Mouse (Mus musculus): ENCODE data around the gene Shq1.

Gene Shq1

GRCm38 (mm10) chr6:100662224-100662623, 8.7 kb downstream of the Shq1 start:
- DNase-seq, result no peak

- peak; percentile 45 for DNase-seq
Measured at GRCm38 (mm10) chr6:100660395-100660794, 10.6 kb downstream of the Shq1 start.

- DNase-seq, result no peak
Measured at GRCm38 (mm10) chr6:100652535-100652934, 18.4 kb downstream of the Shq1 start.

- DNase-seq, result no peak
Measured at GRCm38 (mm10) chr6:100647196-100647595, 23.8 kb downstream of the Shq1 start.

GRCm38 (mm10) chr6:100645469-100646201, 25.3 kb downstream of the Shq1 start:
- DNase-seq, result peak; percentile 43

- no peak for DNase-seq
Measured at GRCm38 (mm10) chr6:100644631-100645030, 26.3 kb downstream of the Shq1 start.

GRCm38 (mm10) chr6:100642786-100643185, 28.2 kb downstream of the Shq1 start:
- no peak for DNase-seq

- DNase-seq, result no peak
Measured at GRCm38 (mm10) chr6:100640591-100640990, 30.4 kb downstream of the Shq1 start.

- DNase-seq, result no peak
Measured at GRCm38 (mm10) chr6:100629086-100629485, 41.9 kb downstream of the Shq1 start.

GRCm38 (mm10) chr6:100628223-100628622, 42.7 kb downstream of the Shq1 start:
- DNase-seq, result no peak

- DNase-seq, result no peak
Measured at GRCm38 (mm10) chr6:100623922-100624321, 47.0 kb downstream of the Shq1 start.

- no peak for DNase-seq
Measured at GRCm38 (mm10) chr6:100622861-100623507, 48.0 kb downstream of the Shq1 start.

- no peak for DNase-seq
Measured at GRCm38 (mm10) chr6:100620411-100620810, 50.5 kb downstream of the Shq1 start.

- DNase-seq, result no peak
Measured at GRCm38 (mm10) chr6:100619309-100619708, 51.6 kb downstream of the Shq1 start.

- no peak for DNase-seq
Measured at GRCm38 (mm10) chr6:100616133-100616532, 54.8 kb downstream of the Shq1 start.

- DNase-seq, result peak; percentile 5
Measured at GRCm38 (mm10) chr6:100613593-100614267, 57.2 kb downstream of the Shq1 start.

- DNase-seq, result no peak
Measured at GRCm38 (mm10) chr6:100610897-100611575, 59.9 kb downstream of the Shq1 start.

- DNase-seq, result peak; percentile 8
Measured at GRCm38 (mm10) chr6:100610182-100610581, 60.8 kb downstream of the Shq1 start.

GRCm38 (mm10) chr6:100609256-100609655, 61.7 kb downstream of the Shq1 start:
- DNase-seq, result no peak

GRCm38 (mm10) chr6:100608429-100608828, 62.5 kb downstream of the Shq1 start:
- DNase-seq, result peak; percentile 21

GRCm38 (mm10) chr6:100606805-100607204, 64.2 kb downstream of the Shq1 start:
- no peak for DNase-seq

- no peak for DNase-seq
Measured at GRCm38 (mm10) chr6:100603702-100604101, 67.3 kb downstream of the Shq1 start.

- DNase-seq, result no peak
Measured at GRCm38 (mm10) chr6:100601634-100602033, 69.3 kb downstream of the Shq1 start.
